Mouse (Mus musculus): ENCODE data around the gene Hspa12b. TPM values are rescaled to one million over a fixed set of nuclear protein-coding genes. Genes with fewer than 3 reads are reported as not detected.
A peak's percentile ranks its signal among the peaks of the same experiment; 100 is the strongest.

Hspa12b gene
- polyA plus RNA-seq, 1 experiment from 2014 or later: 10.0 TPM

DNA sequence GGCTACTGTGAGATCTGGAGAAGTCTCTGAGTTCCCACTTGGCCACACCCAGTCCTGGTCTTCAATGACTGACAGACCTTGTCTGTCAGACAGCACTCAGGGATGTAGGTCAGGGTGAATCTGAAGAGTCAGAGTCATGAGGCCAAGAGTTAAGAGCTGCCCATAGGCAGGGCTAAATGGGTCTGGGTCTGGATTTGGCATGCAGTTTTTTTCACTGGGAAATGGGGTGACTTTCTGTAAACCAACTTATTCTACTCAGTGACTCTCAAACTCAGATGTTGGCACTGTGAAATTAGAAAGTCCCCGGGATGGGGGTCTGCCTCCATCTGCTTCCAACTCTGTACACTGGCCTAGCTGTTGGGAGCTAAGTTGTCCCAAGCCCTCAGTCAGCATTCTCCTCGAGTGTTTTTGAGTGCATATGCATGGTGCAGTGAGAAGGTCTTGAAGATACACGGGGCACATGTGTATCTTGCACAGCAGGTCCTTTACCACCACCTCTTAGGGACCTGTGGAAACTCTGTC lies 1.6 kb downstream of the Hspa12b start:
- 67% methylated on average over 3 of the region's 3 CpGs for WGBS

DNA sequence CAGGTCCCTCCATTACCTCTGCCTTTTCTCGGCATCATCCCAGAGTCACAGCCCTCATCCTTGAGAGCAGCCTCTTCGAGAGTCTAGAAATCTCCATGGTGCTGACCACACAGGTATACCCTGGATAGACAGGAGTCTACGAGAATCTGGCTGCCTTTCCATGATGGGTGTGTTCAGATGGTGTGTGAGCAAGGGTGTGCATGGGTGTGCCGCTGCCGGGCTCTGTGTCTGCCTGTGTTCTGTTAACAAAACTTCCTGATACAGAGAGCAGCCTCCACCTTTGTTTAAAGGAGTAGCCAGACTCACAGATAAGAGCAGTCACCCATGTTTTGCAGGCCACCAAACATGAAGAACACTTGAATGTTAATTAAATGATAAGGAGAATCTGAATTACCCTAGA lies 2.8 kb downstream of the Hspa12b start:
- 63% methylated on average over 5 of the region's 5 CpGs for WGBS
- H3K9ac ChIP-seq: no peak overlapping the region
- no peaks in the 10 kb centered on the region for H3K27me3 ChIP-seq (ENCODE audit: insufficient read depth, low read length)
- H3K27ac ChIP-seq (ENCODE audit: low read depth): no peak overlapping the region
- peaks cover 11% of the 10 kb centered on the region for H3K4me1 ChIP-seq (ENCODE audit: insufficient read depth)
- DNase-seq (no peak), ATAC-seq (ENCODE audit: insufficient read depth) (no peak)
- TF ChIP-seq CTCF (IDR thresholded peaks at IDR 0.05; ENCODE audit: low read depth): no peak
- no peaks in the 10 kb centered on the region for H3K9me3 ChIP-seq (ENCODE audit: low read depth, low read length)
- H3K36me3 ChIP-seq (ENCODE audit: insufficient read depth): peaks cover 10% of the 10 kb centered on the region
- H3K4me3 ChIP-seq (ENCODE audit: low read depth, low read length): no peak overlapping the region
- no peak overlapping the region for H3K4me2 ChIP-seq

More for the DNA sequence above, 1.6 kb downstream of the Hspa12b start:
- peak overlapping the region; percentile 85; the same call in 1 of the 2 replicates for H3K9ac ChIP-seq
- H3K9me3 ChIP-seq (ENCODE audit: low read depth, low read length): no peaks in the 10 kb centered on the region
- no peak for TF ChIP-seq CTCF (IDR thresholded peaks at IDR 0.05; ENCODE audit: low read depth)
- ATAC-seq (ENCODE audit: insufficient read depth) (no peak), DNase-seq (no peak)
- peaks cover 11% of the 10 kb centered on the region for H3K4me1 ChIP-seq (ENCODE audit: insufficient read depth)
- H3K27ac ChIP-seq (ENCODE audit: low read depth): no peak overlapping the region
- peak overlapping the region; percentile 81 for H3K4me2 ChIP-seq
- peaks cover 5% of the 10 kb centered on the region; the same call in 1 of the 2 replicates for H3K36me3 ChIP-seq (ENCODE audit: insufficient read depth)
- H3K27me3 ChIP-seq (ENCODE audit: insufficient read depth, low read length): no peaks in the 10 kb centered on the region
- peak overlapping the region; percentile 69; the same call in 1 of the 2 replicates for H3K4me3 ChIP-seq (ENCODE audit: low read depth, low read length)

DNA sequence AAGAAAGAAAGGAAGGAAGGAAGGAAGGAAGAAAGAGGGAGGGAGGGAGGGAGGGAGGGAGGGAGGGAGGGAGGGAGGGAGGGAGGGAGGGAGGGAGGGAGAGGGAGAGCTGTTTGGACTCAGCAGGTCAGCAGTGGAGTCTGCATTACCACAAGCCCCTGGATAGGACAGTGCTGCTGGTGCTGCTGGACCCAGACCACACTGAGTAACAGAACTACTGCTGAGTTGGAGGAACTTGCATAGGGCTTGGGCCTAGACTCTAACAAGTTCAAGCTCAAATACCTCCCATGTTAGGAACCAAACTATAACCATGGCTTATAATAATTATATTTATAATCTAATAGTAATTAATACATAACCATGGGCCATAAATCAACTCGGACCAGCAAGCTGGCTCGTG lies 3.8 kb downstream of the Hspa12b start:
- H3K9me3 ChIP-seq (ENCODE audit: low read depth, low read length): no peaks in the 10 kb centered on the region
- H3K4me3 ChIP-seq (ENCODE audit: low read depth, low read length): no peak overlapping the region
- no peak for ATAC-seq (ENCODE audit: insufficient read depth)
- H3K4me1 ChIP-seq (ENCODE audit: insufficient read depth): peaks cover 11% of the 10 kb centered on the region
- H3K36me3 ChIP-seq (ENCODE audit: insufficient read depth): peaks cover 16% of the 10 kb centered on the region
- no peak for TF ChIP-seq CTCF (IDR thresholded peaks at IDR 0.05; ENCODE audit: low read depth)
- DNase-seq: no peak
- 72% methylated on average over 2 of the region's 2 CpGs for WGBS
- no peak overlapping the region for H3K4me2 ChIP-seq
- H3K9ac ChIP-seq: no peak overlapping the region
- H3K27ac ChIP-seq (ENCODE audit: low read depth): no peak overlapping the region
- no peaks in the 10 kb centered on the region for H3K27me3 ChIP-seq (ENCODE audit: insufficient read depth, low read length)

GRCm38 (mm10) chr2:131132111-131132888 lies 5.2 kb downstream of the Hspa12b start:
- 72% methylated on average over 10 of the region's 10 CpGs for WGBS
- no peak for ATAC-seq (ENCODE audit: insufficient read depth)

GRCm38 (mm10) chr2:131132930-131133547 lies 6.0 kb downstream of the Hspa12b start, which contains the start of gene Gm11037:
TSS of gene Gm11037 (plus strand) at chr2:131133497.
- no peak for ATAC-seq (ENCODE audit: insufficient read depth)
- no peak for DNase-seq
- 76% methylated on average over 9 of the region's 9 CpGs for WGBS
- Histone ChIP-seq H3K4me3 (ENCODE audit: low read depth, low read length) (no peak within 1 kb of the TSS), H3K9me3 (ENCODE audit: low read depth, low read length) (no peaks in the 10 kb centered on the region), H3K36me3 (ENCODE audit: insufficient read depth) (peaks cover 24% of the 10 kb centered on the region), H3K27ac (ENCODE audit: low read depth) (0 out of 2 replicates have a peak within 1 kb of the TSS, but pooled peaks have one; percentile 47), H3K4me1 (ENCODE audit: insufficient read depth) (no peaks in the 10 kb centered on the region; the same call in none of the 2 replicates), H3K9ac (no peak within 1 kb of the TSS), H3K4me2 (no peak within 1 kb of the TSS), H3K27me3 (ENCODE audit: insufficient read depth, low read length) (no peaks in the 10 kb centered on the region)
- TF ChIP-seq CTCF (IDR thresholded peaks at IDR 0.05; ENCODE audit: low read depth): no peak

More at GRCm38 (mm10) chr2:131132111-131132888, 5.2 kb downstream of the Hspa12b start:
- no peak for TF ChIP-seq CTCF (IDR thresholded peaks at IDR 0.05; ENCODE audit: low read depth)
- Histone ChIP-seq H3K4me2 (no peak overlapping the region), H3K27ac (ENCODE audit: low read depth) (no peak overlapping the region), H3K27me3 (ENCODE audit: insufficient read depth, low read length) (no peaks in the 10 kb centered on the region), H3K9ac (no peak overlapping the region), H3K9me3 (ENCODE audit: low read depth, low read length) (no peaks in the 10 kb centered on the region), H3K36me3 (ENCODE audit: insufficient read depth) (peaks cover 17% of the 10 kb centered on the region), H3K4me1 (ENCODE audit: insufficient read depth) (no peaks in the 10 kb centered on the region; the same call in none of the 2 replicates), H3K4me3 (ENCODE audit: low read depth, low read length) (no peak overlapping the region)
- DNase-seq: no peak

GRCm38 (mm10) chr2:131134381-131134780 lies 7.3 kb downstream of the Hspa12b start:
- H3K4me3 ChIP-seq (ENCODE audit: low read depth, low read length): no peak overlapping the region
- DNase-seq (peak; percentile 54), ATAC-seq (ENCODE audit: insufficient read depth) (peak; percentile 59; the same call in 1 of the 2 replicates)
- no peak for TF ChIP-seq CTCF (IDR thresholded peaks at IDR 0.05; ENCODE audit: low read depth)
- H3K9ac ChIP-seq: no peak overlapping the region
- no peaks in the 10 kb centered on the region for H3K27me3 ChIP-seq (ENCODE audit: insufficient read depth, low read length)
- no peaks in the 10 kb centered on the region for H3K9me3 ChIP-seq (ENCODE audit: low read depth, low read length)
- H3K4me2 ChIP-seq: no peak overlapping the region
- 23% methylated on average over 1 of the region's 1 CpGs for WGBS
- H3K36me3 ChIP-seq (ENCODE audit: insufficient read depth): peaks cover 34% of the 10 kb centered on the region
- no peaks in the 10 kb centered on the region; the same call in 1 of the 2 replicates for H3K4me1 ChIP-seq (ENCODE audit: insufficient read depth)
- 0 out of 2 replicates have a peak overlapping the region, but pooled peaks have one; percentile 47 for H3K27ac ChIP-seq (ENCODE audit: low read depth)
